Mouse (Mus musculus) ovary, postnatal 14 days (tissue): ENCODE results near the gene Gm49320.
A peak's percentile ranks its signal among the peaks of the same experiment; 100 is the strongest.

ENCODE experiments used
- DNase-seq: peaks from one replicate; pipeline ENCODE4 v3.0.0; 2022; ENCODE audit warnings: low spot score

Gm49320 gene

DNA sequence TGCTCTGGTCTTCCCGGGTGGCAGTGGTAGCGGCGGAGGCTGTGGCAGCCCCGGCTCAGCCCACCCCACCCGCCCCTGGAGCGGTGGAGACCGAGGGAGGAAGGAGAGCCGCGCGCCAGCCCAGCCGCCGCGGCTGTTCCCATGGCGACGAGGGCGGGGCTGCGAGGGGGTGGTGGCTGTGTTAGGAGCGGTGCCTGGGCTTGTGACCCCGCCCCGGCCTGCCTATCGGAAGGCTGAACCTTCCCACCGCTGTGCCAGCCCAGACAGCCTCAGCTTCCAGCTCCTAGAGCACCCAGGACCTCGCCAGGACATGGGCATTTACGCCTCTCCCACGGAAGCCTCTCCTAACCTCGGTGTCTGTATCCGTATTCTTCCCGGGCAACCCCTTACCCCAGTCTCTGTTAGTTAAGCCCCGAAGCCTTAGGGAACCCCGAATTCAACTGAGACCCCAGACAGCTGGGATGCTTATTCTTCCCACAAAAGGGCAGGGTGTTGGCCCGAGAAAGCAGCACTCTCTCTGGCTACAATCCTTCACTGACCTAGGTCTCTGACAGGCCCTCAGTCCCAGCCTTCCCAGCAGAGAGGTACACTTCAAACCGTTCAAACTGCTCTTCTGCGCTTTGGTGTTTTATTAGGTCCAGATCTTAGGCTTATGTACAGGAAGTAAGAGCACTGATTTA lies 20.6 kb downstream of the Gm49320 start, which contains the start of gene Ctxn1:
Gene Ctxn1 (minus strand): TSS at position 150 of the 680 bp plus-strand sequence.
- DNase-seq: peak; percentile 95

DNA sequence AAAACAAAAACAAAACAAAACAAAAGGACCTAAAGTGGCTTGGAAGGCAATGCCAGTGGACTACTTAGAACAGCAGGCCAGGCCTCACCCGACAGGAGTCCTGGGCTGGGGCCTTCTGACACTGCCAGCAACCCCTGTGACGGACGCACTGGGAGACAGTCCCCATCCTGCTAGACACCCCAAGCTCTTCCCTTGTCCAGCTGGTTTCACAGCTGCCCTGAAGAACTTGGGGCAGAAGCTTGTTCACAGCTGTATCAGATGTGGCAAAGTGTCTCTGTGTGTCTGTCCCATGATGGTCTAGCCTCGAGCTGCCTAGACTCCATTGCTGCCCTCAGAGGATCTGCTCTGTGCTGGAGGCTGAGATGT lies 21.1 kb downstream of the Gm49320 start:
- DNase-seq: no peak

GRCm38 (mm10) chr8:4263105-4263791 lies 24.6 kb downstream of the Gm49320 start:
- no peak for DNase-seq

- DNase-seq: no peak
These were observed 26.7 kb downstream of the Gm49320 start for GRCm38 (mm10) chr8:4265160-4265914.

GRCm38 (mm10) chr8:4267627-4268026 lies 29.0 kb downstream of the Gm49320 start:
- no peak for DNase-seq

DNA sequence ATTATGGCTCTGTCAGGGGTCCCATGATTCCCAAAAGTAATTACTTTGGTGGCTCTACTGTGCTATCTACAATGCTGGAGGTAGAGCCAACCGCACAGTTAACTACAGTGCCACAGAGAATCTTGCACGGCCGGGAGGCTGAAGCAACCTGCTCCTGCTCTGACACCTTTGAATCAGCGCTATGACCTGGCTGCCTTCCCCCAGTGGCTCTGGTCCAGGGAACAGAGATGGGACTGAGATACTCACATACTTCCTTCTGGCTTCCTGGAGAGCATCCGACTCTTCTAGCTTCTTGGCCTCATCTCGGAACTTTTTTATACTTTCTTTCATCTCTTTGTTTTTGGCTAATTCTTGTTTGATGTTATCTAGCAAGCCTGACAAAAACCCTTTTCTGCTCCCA lies 30.9 kb downstream of the Gm49320 start:
- DNase-seq: no peak

DNA sequence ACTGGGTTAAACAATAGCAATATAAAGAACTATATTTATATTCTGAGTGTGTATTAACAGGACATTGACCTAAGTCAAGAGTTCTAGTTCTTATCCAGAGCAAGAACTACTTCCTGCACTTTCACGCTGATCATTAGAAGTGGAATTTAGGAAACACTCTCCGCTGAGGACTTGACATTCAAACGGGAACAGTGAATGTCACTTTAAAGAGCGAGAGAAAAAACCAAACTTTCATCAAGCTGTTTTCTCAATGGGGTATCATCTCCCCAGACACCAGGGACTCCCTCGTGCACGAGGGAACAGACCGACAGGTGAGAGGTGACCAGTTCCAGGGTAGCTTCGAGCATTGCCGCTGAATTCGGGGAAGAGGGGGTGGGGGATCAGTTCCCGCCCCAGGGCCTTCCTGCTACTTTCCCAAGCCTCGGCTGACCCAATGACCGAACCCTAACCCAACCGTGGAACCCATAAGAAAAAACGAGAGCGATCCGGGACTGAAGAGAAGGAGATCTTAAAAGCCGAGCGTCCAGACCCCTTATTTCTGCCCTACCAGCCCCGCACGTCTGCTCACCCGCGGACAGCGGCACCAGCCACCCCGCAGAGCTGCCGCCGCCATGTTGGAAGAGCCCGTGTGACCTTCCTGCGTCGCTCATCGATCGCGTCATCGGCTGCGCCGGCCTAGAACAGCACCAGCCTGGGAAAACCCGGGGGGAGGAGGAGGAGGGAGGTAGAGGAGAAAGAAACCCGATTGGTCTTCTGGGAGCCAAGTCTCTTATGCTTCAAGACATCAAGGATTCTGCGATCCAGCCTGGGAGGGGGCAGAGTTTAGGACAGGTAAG lies 36.8 kb downstream of the Gm49320 start, which contains the start of gene Timm44:
Gene Timm44 (minus strand): TSS at position 639 of the 836 bp plus-strand sequence.
- peak; percentile 95 for DNase-seq

GRCm38 (mm10) chr8:4276111-4276465 lies 37.4 kb downstream of the Gm49320 start:
- no peak for DNase-seq

- no peak for DNase-seq
These were observed 54.1 kb downstream of the Gm49320 start for GRCm38 (mm10) chr8:4292738-4293137.

DNA sequence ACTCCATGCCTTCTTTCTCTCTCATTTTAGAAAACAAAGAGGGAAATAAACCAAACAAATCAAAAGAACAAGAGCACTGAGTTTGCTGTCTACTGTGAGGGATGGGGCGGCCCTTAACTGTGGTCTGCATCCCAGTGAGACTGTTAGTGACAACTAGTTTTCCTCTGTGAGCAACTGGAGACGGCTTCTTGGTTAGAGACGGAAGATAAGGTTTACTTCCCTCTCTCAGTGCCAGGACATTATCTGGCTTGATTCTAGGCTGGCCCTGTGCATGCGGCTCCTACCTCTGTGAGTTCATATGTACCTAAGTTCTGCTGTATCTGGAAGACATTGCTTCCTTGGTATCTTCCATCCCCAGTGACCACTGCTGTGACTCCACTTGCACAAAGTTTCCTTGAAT lies 59.2 kb downstream of the Gm49320 start:
- no peak for DNase-seq
